Mouse (Mus musculus) limb, embryonic 14.5 days (tissue): ENCODE measurements around the gene Mettl8. TPM values are rescaled to one million over a fixed set of nuclear protein-coding genes. Genes with fewer than 3 reads are reported as not detected.
A peak's percentile ranks its signal among the peaks of the same experiment; 100 is the strongest.

Experiments used
- ATAC-seq: fragments of 200-750 bp; cut with Nextera tagmentation; 2 replicates; pipeline ENCODE4 v1.8.0; 2017; ENCODE audit warnings: low read depth, moderate number of reproducible peaks, moderate TSS enrichment; ENCODE audit not compliant: low FRiP score
- DNase-seq: peaks from one replicate; pipeline ENCODE4 v3.0.0-alpha.2; 2015; ENCODE audit warnings: low spot score
- H3K27ac ChIP-seq: fragments of 300-500 bp; sonication (generic); replicated peaks from 2 replicates; pipeline ENCODE4 v1.5.1; 2014; ENCODE audit warnings: low read depth, mild to moderate bottlenecking, low read length, moderate library complexity, mixed read lengths
- H3K27me3 ChIP-seq: fragments of 300-500 bp; sonication (generic); 2 replicates; pipeline ENCODE4 v1.6.1; 2014; ENCODE audit warnings: low read length, mixed read lengths; ENCODE audit not compliant: control insufficient read depth, insufficient read depth
- H3K36me3 ChIP-seq: fragments of 300-500 bp; sonication (generic); 2 replicates; pipeline ENCODE4 v1.6.1; 2014; ENCODE audit warnings: mild to moderate bottlenecking, low read length, moderate library complexity, mixed read lengths; ENCODE audit not compliant: control insufficient read depth, insufficient read depth
- H3K4me1 ChIP-seq: fragments of 300-500 bp; sonication (generic); 2 replicates; pipeline ENCODE4 v1.6.1; 2014; ENCODE audit warnings: antibody characterized with exemption, low read length, mixed read lengths; ENCODE audit not compliant: control insufficient read depth, insufficient read depth
- H3K4me2 ChIP-seq: fragments of 300-500 bp; sonication (generic); replicated peaks from 2 replicates; pipeline ENCODE4 v1.6.1; 2014; ENCODE audit warnings: low read depth, mild to moderate bottlenecking, low read length, moderate library complexity; ENCODE audit not compliant: severe bottlenecking
- H3K4me3 ChIP-seq: fragments of 300-500 bp; sonication (generic); replicated peaks from 2 replicates; pipeline ENCODE4 v1.5.1; 2014; ENCODE audit warnings: low read length
- H3K9ac ChIP-seq: fragments of 300-500 bp; sonication (generic); 2 replicates; pipeline ENCODE4 v1.6.1; 2014; ENCODE audit warnings: mild to moderate bottlenecking, low read depth, low read length, moderate library complexity; ENCODE audit not compliant: severe bottlenecking
- H3K9me3 ChIP-seq: fragments of 300-500 bp; sonication (generic); 2 replicates; pipeline ENCODE4 v1.6.1; 2016; ENCODE audit warnings: low read length; ENCODE audit not compliant: control insufficient read depth
- POLR2A ChIP-seq: fragments of 200-500 bp; IDR thresholded peaks from 2 replicates; pipeline ENCODE4 v1.8.0; 2012; ENCODE audit warnings: inconsistent platforms, mild to moderate bottlenecking, moderate library complexity, borderline replicate concordance; ENCODE audit not compliant: insufficient read depth, insufficient read length; ENCODE audit errors: extremely low read depth
- WGBS: fragments of 180-500 bp; shearing (Covaris S2); extraction: QIAGEN DNeasy Blood & Tissue Kit; methylation state at CpG from one replicate; pipeline ENCODE4 v1.1.7; 2014; 5-methylcytosine and 5-hydroxymethylcytosine counted together
- polyA plus RNA-seq, 2 experiments: library from polyadenylated mRNA; depleted of rRNA in 1 of 2; stranded (reverse) in 1 of 2; unstranded in 1 of 2; fragments of >200 nt; fragmentation: Nextera tagmentation in 1 of 2; extraction: Ambion mirVana in 1 of 2; gene quantifications; 2 replicates each; pipeline versions ENCODE4 v1.2.1 to v1.2.3; 2012 to 2014

Mettl8 gene
- polyA plus RNA-seq (2012; rRNA removed) (12.8 and 14.8 TPM in 2 replicates), polyA plus RNA-seq (2014; fragmentation: Nextera tagmentation; extraction: Ambion mirVana) (13.6 and 13.9 TPM in 2 replicates)

DNA sequence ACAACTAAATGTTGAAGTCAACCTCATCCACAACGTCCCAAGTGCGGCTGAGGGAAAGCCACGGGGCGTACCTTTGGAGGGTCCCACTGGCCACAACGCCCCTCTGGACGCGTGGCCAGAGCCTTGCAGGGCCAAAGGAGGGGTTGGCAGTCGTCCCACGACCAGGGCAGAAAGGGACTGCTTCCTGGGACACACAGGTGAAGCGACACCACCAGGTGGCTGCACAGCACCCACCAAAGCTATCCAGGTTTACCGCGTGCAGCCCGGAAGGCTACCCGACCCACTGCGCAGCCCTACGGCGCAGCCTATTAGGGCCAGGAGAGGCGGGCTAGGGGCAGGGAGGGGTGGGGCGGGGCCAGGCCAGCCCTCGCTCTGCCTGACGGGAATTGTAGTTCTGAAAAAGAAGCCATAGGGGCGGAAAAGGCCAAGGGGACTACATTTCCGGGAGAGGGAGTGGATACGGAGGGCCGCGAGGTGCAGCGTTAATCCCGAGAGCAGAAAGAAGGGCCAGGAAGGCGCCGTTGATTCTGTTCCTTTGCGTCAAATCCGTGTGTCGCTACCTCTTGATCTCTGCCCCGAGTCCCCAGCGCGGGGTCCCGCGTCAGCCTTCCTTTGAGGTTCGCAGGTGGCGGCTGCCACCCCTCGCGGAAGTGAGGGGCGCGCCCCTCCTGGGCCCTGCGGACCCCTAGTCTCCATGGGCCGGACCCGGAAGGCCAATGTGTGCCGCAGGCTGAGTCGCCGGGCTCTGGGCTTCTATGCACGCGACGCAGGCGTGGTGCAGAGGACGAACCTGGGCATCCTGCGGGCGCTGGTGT is at the start of gene Mettl8, which contains the start of gene Dcaf17:
TSS of gene Mettl8 (minus strand) at position 284 of the 815 bp plus-strand sequence.
TSS of gene Dcaf17 (plus strand) at position 29 of the 815 bp plus-strand sequence.
- DNase-seq (peak; percentile 97), ATAC-seq (peak; percentile 97)
- H3K9me3 ChIP-seq = no peaks in the 10 kb centered on the region
- H3K27me3 ChIP-seq = no peaks in the 10 kb centered on the region
- H3K27ac ChIP-seq = peak within 1 kb of the TSS; percentile 94
- peak; percentile 88; the same call in 1 of the 2 replicates for TF ChIP-seq POLR2A
- peak within 1 kb of the TSS; percentile 89 for H3K4me3 ChIP-seq
- peak within 1 kb of the TSS; percentile 82 for H3K9ac ChIP-seq
- H3K4me2 ChIP-seq = peak within 1 kb of the TSS; percentile 57
- WGBS = under 1% methylated on average over 49 of the region's 57 CpGs
- peaks cover 3% of the 10 kb centered on the region for H3K4me1 ChIP-seq
- H3K36me3 ChIP-seq = peaks cover 8% of the 10 kb centered on the region

DNA sequence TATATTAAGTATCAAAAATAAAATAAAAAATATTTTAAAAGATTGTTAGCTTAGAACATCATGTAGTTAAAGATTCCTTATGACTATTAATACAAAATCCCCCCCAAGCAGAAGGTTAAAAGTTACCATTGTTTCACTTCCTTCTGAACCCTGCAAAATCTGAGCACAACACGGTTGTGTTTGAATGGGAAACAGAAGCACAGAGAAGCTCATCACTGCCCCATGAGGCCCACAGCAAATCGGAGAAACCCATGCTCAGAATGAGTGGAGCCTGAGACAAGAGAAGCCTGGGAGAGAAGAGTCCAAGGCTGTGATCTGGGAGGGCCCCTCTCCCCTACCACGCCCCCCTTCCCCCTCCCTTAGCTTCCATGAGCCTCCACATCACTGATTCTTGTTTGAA is 49.3 kb upstream of the Mettl8 start:
- TF ChIP-seq POLR2A = no peak
- WGBS = 77% methylated on average over 3 of the region's 3 CpGs

DNA sequence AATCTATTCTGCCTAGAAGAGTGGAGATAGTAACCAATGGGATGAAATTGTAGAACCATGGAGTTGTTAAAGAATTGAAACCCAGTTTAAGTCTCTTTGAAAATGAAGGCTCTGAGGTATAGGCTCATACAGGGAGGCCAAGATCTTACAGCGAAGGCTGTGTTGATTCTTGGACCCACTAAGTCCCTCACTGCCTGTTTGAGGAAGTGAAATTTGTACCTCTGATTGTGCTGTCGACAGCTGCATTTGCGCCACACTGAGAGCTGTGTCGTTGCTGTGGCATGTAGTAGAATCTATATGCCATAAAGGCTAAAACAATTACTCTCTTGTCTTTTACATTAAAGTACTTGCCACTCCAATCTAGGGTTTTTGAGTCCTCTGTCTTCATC is 47.9 kb upstream of the Mettl8 start:
- 78% methylated on average over 4 of the region's 4 CpGs for WGBS
- no peak overlapping the region for H3K4me3 ChIP-seq
- no peak for ATAC-seq
- no peaks in the 10 kb centered on the region for H3K27me3 ChIP-seq
- H3K27ac ChIP-seq = no peak overlapping the region; the same call in 1 of the 2 replicates
- no peak overlapping the region for H3K9ac ChIP-seq
- H3K36me3 ChIP-seq = no peaks in the 10 kb centered on the region
- H3K4me1 ChIP-seq = 0 out of 2 replicates have a peak, but pooled peaks cover 5% of the 10 kb centered on the region
- no peaks in the 10 kb centered on the region for H3K9me3 ChIP-seq
- no peak for DNase-seq
- H3K4me2 ChIP-seq = no peak overlapping the region
- no peak for TF ChIP-seq POLR2A

More for the DNA sequence above, 49.3 kb upstream of the Mettl8 start:
- Histone ChIP-seq H3K4me2 (no peak overlapping the region), H3K36me3 (no peaks in the 10 kb centered on the region), H3K9ac (no peak overlapping the region), H3K4me1 (0 out of 2 replicates have a peak, but pooled peaks cover 5% of the 10 kb centered on the region), H3K9me3 (no peaks in the 10 kb centered on the region), H3K27ac (no peak overlapping the region), H3K27me3 (no peaks in the 10 kb centered on the region), H3K4me3 (no peak overlapping the region)
- ATAC-seq (no peak), DNase-seq (no peak)

DNA sequence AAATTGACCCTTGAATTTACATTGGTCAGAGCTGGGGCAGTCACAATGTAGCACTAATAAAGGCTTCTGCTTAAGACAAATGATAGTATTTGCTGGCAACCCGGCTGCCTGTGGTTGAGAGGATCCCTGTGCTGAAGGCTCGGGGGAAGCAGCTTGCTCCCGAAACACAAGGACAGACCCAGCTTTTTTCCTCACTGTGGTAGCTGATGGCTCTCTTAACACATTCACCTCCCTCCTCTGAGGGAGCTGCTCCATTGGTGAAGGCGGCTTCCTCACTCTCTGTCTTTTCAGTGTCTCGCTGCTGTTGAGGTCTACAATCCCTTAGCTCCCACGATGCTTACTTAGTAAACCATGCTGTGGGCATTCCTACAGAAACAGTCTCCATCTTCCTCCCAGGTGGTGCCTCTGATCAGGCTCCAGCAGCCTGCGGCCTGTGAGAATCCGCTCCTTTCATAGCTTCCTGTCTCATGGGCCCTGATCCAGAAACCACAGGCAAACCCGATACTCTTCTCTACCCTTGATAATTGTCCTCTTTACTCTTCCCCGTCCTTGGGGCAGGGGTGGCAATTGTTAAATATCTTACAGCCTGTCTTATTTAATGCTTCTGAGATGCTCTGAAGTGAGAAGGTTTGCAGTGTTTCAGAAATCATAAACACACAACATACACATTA is 47.4 kb upstream of the Mettl8 start:
- Histone ChIP-seq H3K27me3 (no peaks in the 10 kb centered on the region), H3K9me3 (no peaks in the 10 kb centered on the region), H3K9ac (no peak overlapping the region), H3K27ac (no peak overlapping the region), H3K4me2 (no peak overlapping the region), H3K4me3 (no peak overlapping the region), H3K36me3 (no peaks in the 10 kb centered on the region), H3K4me1 (0 out of 2 replicates have a peak, but pooled peaks cover 5% of the 10 kb centered on the region)
- no peak for DNase-seq
- WGBS = 71% methylated on average over 10 of the region's 10 CpGs
- TF ChIP-seq POLR2A = no peak
- ATAC-seq = no peak

DNA sequence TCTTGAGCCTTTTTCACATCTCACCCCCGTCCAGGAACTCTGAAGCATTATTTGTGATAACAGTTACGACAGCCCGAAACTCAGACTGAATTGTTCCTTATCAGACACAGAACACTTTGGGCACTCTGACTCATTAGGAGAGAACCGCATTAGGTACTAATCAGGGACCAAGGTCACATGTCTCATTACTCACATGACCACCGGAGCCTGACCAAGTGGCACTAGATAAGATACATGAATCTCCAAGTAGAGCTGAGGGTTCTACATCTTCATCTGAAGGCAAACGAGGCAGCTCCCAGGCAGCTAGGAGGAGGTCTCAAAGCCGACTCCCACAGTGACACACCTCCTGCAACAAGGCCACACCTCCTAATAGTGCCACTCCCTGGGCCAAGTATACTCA is 40.8 kb upstream of the Mettl8 start:
- no peak overlapping the region for H3K4me2 ChIP-seq
- ATAC-seq (no peak), DNase-seq (no peak)
- WGBS = 83% methylated on average over 7 of the region's 7 CpGs
- TF ChIP-seq POLR2A = no peak
- no peaks in the 10 kb centered on the region for H3K9me3 ChIP-seq
- H3K9ac ChIP-seq = no peak overlapping the region
- no peak overlapping the region for H3K27ac ChIP-seq
- H3K4me3 ChIP-seq = no peak overlapping the region
- H3K36me3 ChIP-seq = peaks cover 3% of the 10 kb centered on the region; the same call in 1 of the 2 replicates
- no peaks in the 10 kb centered on the region for H3K4me1 ChIP-seq
- H3K27me3 ChIP-seq = no peaks in the 10 kb centered on the region
